Mouse (Mus musculus) Patski (cell line): ENCODE results near the gene Grm5. TPM values are rescaled to one million over a fixed set of nuclear protein-coding genes. Genes with fewer than 3 reads are reported as not detected.

Experiments
- ATAC-seq: fragments of 100-300 bp; one replicate; pipeline ENCODE4 v1.8.0; 2021
- CTCF ChIA-PET: fragments of 350-600 bp; sonication (Branson Sonifier 250); formaldehyde crosslinking; loops from one replicate; lab custom pipeline; 2022; ENCODE audit warnings: inconsistent platforms; lab: Charles Lee
- POLR2A ChIA-PET: fragments of 350-600 bp; sonication (Branson Sonifier 250); formaldehyde crosslinking; loops from one replicate; lab custom pipeline; 2022; ENCODE audit warnings: antibody characterized with exemption, inconsistent platforms; lab: Charles Lee
- DNase-seq: peaks from one replicate; pipeline ENCODE4 v3.0.0-alpha.2; 2011; ENCODE audit warnings: low read depth, low spot score
- H3K27me3 ChIP-seq: fragments of 371-371 bp; one replicate; pipeline ENCODE4 v1.5.1; 2021
- CTCF ChIP-seq: fragments of 100-300 bp; IDR thresholded peaks from one replicate; pipeline ENCODE4 v1.5.1; 2021
- in situ Hi-C: fragments of 300-500 bp; cut with MboI; formaldehyde crosslinking; loops from 3 replicates; pipeline ENCODE4 v1.11.1; 2018; ENCODE audit warnings: low pct_unique_long_range_greater_than_20kb, mixed read lengths
- polyA plus RNA-seq: library from polyadenylated mRNA; unstranded; gene quantifications from one replicate; pipeline ENCODE4 v1.2.3, GENCODE M21; 2021

Grm5 gene
- polyA plus RNA-seq, 1 experiment from 2014 or later, result not detected

DNA sequence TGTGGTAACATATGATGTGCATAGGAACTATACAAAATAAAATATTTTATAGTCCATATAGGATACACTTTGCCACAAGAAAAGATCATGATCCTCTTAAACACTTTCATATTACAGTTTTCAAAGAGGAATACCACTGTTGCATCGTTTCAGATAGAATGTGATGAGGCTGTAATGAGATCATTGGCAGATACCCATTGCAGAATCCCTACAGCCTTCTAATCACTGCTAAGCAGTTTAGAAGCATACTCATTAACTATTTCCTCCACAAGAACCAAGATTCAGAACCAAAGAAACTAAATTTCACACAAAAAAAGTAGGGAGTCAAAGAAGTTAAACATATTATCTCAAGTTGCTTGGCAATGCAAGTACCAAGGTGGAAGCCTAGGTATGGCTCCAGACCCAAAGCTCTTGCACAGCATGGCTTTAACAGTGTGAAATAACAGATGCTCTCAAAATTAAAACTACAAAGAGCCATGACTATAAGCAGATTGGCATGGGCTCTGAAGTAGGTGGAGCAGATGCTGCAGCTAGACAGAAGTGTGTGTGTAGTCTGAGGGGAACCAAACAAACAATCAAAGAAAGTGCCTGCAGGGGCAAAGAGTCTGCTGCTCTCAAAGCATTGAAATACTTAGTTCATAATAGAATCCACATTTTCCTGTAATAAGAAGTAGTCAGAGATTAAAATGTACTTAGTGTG, 575.7 kb downstream of the Grm5 start:
- ChIA-PET CTCF (no interaction called here), POLR2A (no interaction called here)
- ATAC-seq (no peak), DNase-seq (no peak)
- in situ Hi-C loops, result no loop called here
- TF ChIP-seq CTCF, result no peak
- no peaks in the 10 kb centered on the region for H3K27me3 ChIP-seq

DNA sequence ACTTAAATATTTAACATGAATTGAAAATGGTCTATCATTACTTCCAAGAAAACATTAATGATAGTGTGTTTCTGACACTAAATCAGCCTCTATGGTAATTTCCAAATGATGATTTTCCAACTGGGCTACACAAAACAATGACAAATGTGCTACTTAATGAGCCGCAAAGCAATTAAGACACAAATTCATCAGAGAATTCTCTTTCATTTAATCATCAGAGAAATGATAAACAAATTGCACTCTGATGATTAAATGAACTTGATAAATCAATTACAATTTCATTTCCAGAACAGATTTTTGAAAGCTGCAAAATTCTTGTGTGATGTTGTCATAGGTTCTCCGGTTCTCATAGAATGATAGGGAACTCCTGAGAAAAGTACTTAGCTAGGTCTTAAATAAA, 577.6 kb downstream of the Grm5 start:
- ATAC-seq (no peak), DNase-seq (no peak)
- no peaks in the 10 kb centered on the region for H3K27me3 ChIP-seq
- CTCF ChIA-PET, result no interaction called here
- in situ Hi-C loops, result no loop called here
- no peak for TF ChIP-seq CTCF
- POLR2A ChIA-PET, result no interaction called here

Other genes starting within 250 kb of the Grm5 start
- 0.01 TPM for gene Tyr, start 90.7 kb upstream of the Grm5 start, polyA plus RNA-seq